Mouse (Mus musculus) thymus, postnatal 10 days (tissue): Measurements from ENCODE around the gene Gm7137.
"Not testable (repeated sequence)": the region's sequence is repeated elsewhere in the genome, so short reads cannot be mapped to it uniquely, and the experiment has no call there.

Experiments used
- DNase-seq, 2 experiments: peaks; one replicate each; pipeline ENCODE4 v3.0.0; 2021; ENCODE audit warnings: low spot score in 2 of 2

Gene Gm7137

GRCm38 (mm10) chr10:77787876-77788275, at the start of gene Gm7137:
Gene Gm7137, minus strand, starts transcription at chr10:77788200.
- not testable (repeated sequence) for DNase-seq

- DNase-seq = no peak
These were observed 47.6 kb upstream of the Gm7137 start, which contains the start of gene Krtap10-10 for GRCm38 (mm10) chr10:77835647-77836046. Gene Krtap10-10, plus strand, starts transcription at chr10:77835947.

- DNase-seq = no peak
These were observed 39.0 kb upstream of the Gm7137 start, which contains the start of gene Krtap10-4 for GRCm38 (mm10) chr10:77826951-77827350. Gene Krtap10-4, minus strand, starts transcription at chr10:77827095.

- DNase-seq = no peak
These were observed 31.2 kb upstream of the Gm7137 start for GRCm38 (mm10) chr10:77819203-77819602.

- no peak for DNase-seq
These were observed 30.5 kb upstream of the Gm7137 start for GRCm38 (mm10) chr10:77818523-77818922.

- DNase-seq = peak in 1 of 2 experiments; percentile 52
These were observed 27.5 kb upstream of the Gm7137 start for GRCm38 (mm10) chr10:77815514-77815913.

GRCm38 (mm10) chr10:77814382-77814781, 26.4 kb upstream of the Gm7137 start, which contains the start of gene Gm2696:
Gene Gm2696, plus strand, starts transcription at chr10:77814682.
- no peak for DNase-seq

- DNase-seq = no peak
These were observed 23.7 kb upstream of the Gm7137 start, which contains the start of gene Gm9507 for GRCm38 (mm10) chr10:77811743-77812142. Gene Gm9507, minus strand, starts transcription at chr10:77811843.

GRCm38 (mm10) chr10:77804095-77804494, 16.1 kb upstream of the Gm7137 start:
- DNase-seq = no peak

- DNase-seq = no peak
These were observed 11.0 kb upstream of the Gm7137 start, which contains the start of gene Gm19668 for GRCm38 (mm10) chr10:77798921-77799508. Gene Gm19668, minus strand, starts transcription at chr10:77799133.

GRCm38 (mm10) chr10:77798164-77798920, 10.3 kb upstream of the Gm7137 start:
- DNase-seq = not testable (repeated sequence)

GRCm38 (mm10) chr10:77797677-77798076, 9.7 kb upstream of the Gm7137 start:
- DNase-seq = no peak

GRCm38 (mm10) chr10:77794976-77795375, 7.0 kb upstream of the Gm7137 start, which contains the start of gene Gm9639:
Gene Gm9639, minus strand, starts transcription at chr10:77795076.
- DNase-seq = no peak

GRCm38 (mm10) chr10:77788621-77789020, 621 bp upstream of the Gm7137 start:
- DNase-seq = no peak

- not testable (repeated sequence) for DNase-seq
These were observed 4.6 kb downstream of the Gm7137 start for GRCm38 (mm10) chr10:77783396-77783795.

GRCm38 (mm10) chr10:77782442-77782841, 5.6 kb downstream of the Gm7137 start, which contains the start of gene Gm3250:
Gene Gm3250, minus strand, starts transcription at chr10:77782542.
- not testable (repeated sequence) for DNase-seq

GRCm38 (mm10) chr10:77776844-77777243, 11.2 kb downstream of the Gm7137 start, which contains the start of gene Gm7138:
Gene Gm7138, minus strand, starts transcription at chr10:77776944.
- not testable (repeated sequence) for DNase-seq

GRCm38 (mm10) chr10:77772142-77772541, 15.9 kb downstream of the Gm7137 start:
- not testable (repeated sequence) for DNase-seq

- not testable (repeated sequence) for DNase-seq
These were observed 16.8 kb downstream of the Gm7137 start, which contains the start of gene Gm3238 for GRCm38 (mm10) chr10:77771225-77771624. Gene Gm3238, minus strand, starts transcription at chr10:77771325.

- no peak for DNase-seq
These were observed 18.3 kb downstream of the Gm7137 start for GRCm38 (mm10) chr10:77769727-77770126.

- not testable (repeated sequence) for DNase-seq
These were observed 28.4 kb downstream of the Gm7137 start, which contains the start of gene Gm3233 for GRCm38 (mm10) chr10:77759582-77759981. Gene Gm3233, minus strand, starts transcription at chr10:77759682.

GRCm38 (mm10) chr10:77753448-77753847, 34.6 kb downstream of the Gm7137 start:
- DNase-seq = no peak
